Mouse (Mus musculus) ES-Bruce4 (cell line): ENCODE data around the gene Bpifb1. TPM values are rescaled to one million over a fixed set of nuclear protein-coding genes. Genes with fewer than 3 reads are reported as not detected.
"Not testable (repeated sequence)": the region's sequence is repeated elsewhere in the genome, so short reads cannot be mapped to it uniquely, and the experiment has no call there.

Experiments used
- H3K27ac ChIP-seq: 2 replicates; pipeline ENCODE4 v1.5.1; 2012; ENCODE audit warnings: low read length, inconsistent platforms; ENCODE audit not compliant: insufficient read depth
- H3K27me3 ChIP-seq: 2 replicates; pipeline ENCODE4 v1.6.1; 2012; ENCODE audit warnings: mild to moderate bottlenecking, low read length, inconsistent platforms; ENCODE audit not compliant: control insufficient read depth, poor library complexity, insufficient read depth, severe bottlenecking
- H3K36me3 ChIP-seq: 2 replicates; pipeline ENCODE4 v1.6.1; 2012; ENCODE audit warnings: inconsistent platforms, mild to moderate bottlenecking, low read length, moderate library complexity; ENCODE audit not compliant: control insufficient read depth, poor library complexity, insufficient read depth, severe bottlenecking
- H3K4me1 ChIP-seq: one replicate; pipeline ENCODE4 v1.8.1; 2011; ENCODE audit warnings: low read length; ENCODE audit not compliant: control insufficient read depth, insufficient read depth
- H3K4me3 ChIP-seq: 2 replicates; pipeline ENCODE4 v1.5.1; 2011; ENCODE audit warnings: low read depth, mild to moderate bottlenecking, low read length
- H3K9ac ChIP-seq: 2 replicates; pipeline ENCODE4 v1.6.1; 2012; ENCODE audit warnings: low read depth, mild to moderate bottlenecking, inconsistent platforms; ENCODE audit not compliant: poor library complexity, severe bottlenecking
- H3K9me3 ChIP-seq: replicated peaks from 2 replicates; pipeline ENCODE4 v1.6.1; 2012; ENCODE audit warnings: mild to moderate bottlenecking, low read length, inconsistent platforms; ENCODE audit not compliant: control insufficient read depth, poor library complexity, insufficient read depth, severe bottlenecking
- CTCF ChIP-seq: IDR thresholded peaks from one replicate; pipeline ENCODE4 v1.8.1; 2011; ENCODE audit warnings: low read depth, low read length
- EP300 ChIP-seq: IDR thresholded peaks from 2 replicates; pipeline ENCODE4 v1.6.1; 2011; ENCODE audit warnings: low read depth, low read length; ENCODE audit not compliant: insufficient read depth
- POLR2A ChIP-seq: IDR thresholded peaks from one replicate; pipeline ENCODE4 v1.8.1; 2011; ENCODE audit warnings: low read length; ENCODE audit not compliant: insufficient read depth
- polyA plus RNA-seq: library from polyadenylated mRNA; stranded (reverse); fragments of >200 nt; gene quantifications from 2 replicates; pipeline ENCODE4 v1.2.4, GENCODE M21; 2011; ENCODE audit warnings: low read depth; ENCODE audit not compliant: missing spikeins, insufficient read depth, insufficient read length

Gene Bpifb1
- polyA plus RNA-seq, 1 experiment: not detected

DNA sequence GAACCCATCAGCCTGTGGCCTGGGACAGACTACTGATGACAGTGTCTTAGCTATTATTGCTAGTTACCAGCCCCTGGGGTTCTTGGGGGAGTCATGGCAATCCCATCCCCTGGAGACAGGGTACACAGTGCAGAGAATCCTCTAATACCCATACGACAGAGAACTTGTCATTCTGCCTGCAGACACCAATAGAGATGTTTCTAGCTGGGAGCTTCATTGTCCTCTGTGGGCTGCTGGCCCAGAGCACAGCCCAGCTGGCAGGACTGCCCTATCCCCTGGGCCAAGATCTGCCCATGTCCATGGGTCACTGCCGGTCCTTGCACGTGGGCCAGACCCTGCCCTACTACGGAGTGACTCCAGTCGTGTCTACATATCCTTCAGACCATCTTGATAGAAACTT, 27.3 kb upstream of the Bpifb1 start:
- TF ChIP-seq EP300: no peak
- no peak for TF ChIP-seq POLR2A
- no peak for TF ChIP-seq CTCF
- Histone ChIP-seq H3K27me3 (no peaks in the 10 kb centered on the region), H3K27ac (no peak overlapping the region), H3K4me3 (no peak overlapping the region), H3K9ac (no peak overlapping the region), H3K9me3 (peaks cover 7% of the 10 kb centered on the region; the same call in 1 of the 2 replicates), H3K4me1 (no peaks in the 10 kb centered on the region), H3K36me3 (no peaks in the 10 kb centered on the region)

DNA sequence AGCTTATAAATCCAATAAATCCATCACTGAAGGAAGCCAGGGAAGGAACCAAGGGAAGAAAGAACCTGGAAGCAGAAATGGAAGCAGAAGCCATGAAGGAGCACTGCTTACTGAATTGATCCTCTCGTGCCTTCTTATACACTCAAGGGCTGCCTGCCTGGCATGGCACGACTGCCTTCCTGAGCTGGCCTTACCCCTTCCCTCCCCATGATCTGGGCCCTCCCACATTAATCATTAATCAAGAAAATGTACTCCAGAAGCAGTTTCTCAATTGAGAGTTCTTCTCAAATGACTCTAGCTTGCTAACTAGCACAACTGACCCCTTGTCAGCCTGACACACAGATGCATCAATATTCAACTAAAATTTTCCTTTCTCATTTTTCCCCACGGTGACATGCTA, 21.4 kb upstream of the Bpifb1 start:
- no peak overlapping the region for H3K9ac ChIP-seq
- TF ChIP-seq POLR2A (no peak), EP300 (no peak), CTCF (no peak)
- no peak overlapping the region for H3K27ac ChIP-seq
- H3K27me3 ChIP-seq: no peaks in the 10 kb centered on the region
- no peak overlapping the region for H3K4me3 ChIP-seq
- no peaks in the 10 kb centered on the region for H3K36me3 ChIP-seq
- H3K9me3 ChIP-seq: 0 out of 2 replicates have a peak, but pooled peaks cover 3% of the 10 kb centered on the region
- H3K4me1 ChIP-seq: no peaks in the 10 kb centered on the region

DNA sequence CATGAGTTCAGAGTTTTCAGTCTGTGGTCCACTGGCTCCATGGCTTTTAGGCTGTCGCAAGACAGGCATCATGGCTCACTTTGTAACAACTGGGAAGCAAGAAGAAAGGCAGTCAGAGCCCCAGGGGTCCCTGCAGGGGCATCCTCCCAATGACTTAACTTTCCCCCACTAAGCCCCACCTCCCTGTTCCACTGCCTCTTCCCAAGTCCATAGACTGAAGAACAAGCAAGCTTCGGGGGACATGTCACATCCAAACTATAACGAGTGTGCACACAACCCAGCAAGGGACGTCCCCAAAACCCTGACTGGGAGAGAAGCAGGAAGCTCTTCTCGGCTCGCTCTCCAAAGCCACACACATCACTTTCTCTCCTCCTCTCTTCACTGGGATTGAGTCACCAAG, 19.0 kb upstream of the Bpifb1 start:
- Histone ChIP-seq H3K9me3 (0 out of 2 replicates have a peak, but pooled peaks cover 3% of the 10 kb centered on the region), H3K9ac (no peak overlapping the region), H3K27me3 (no peaks in the 10 kb centered on the region), H3K4me1 (no peaks in the 10 kb centered on the region), H3K36me3 (no peaks in the 10 kb centered on the region), H3K4me3 (no peak overlapping the region), H3K27ac (no peak overlapping the region)
- TF ChIP-seq POLR2A: no peak
- no peak for TF ChIP-seq CTCF
- no peak for TF ChIP-seq EP300

DNA sequence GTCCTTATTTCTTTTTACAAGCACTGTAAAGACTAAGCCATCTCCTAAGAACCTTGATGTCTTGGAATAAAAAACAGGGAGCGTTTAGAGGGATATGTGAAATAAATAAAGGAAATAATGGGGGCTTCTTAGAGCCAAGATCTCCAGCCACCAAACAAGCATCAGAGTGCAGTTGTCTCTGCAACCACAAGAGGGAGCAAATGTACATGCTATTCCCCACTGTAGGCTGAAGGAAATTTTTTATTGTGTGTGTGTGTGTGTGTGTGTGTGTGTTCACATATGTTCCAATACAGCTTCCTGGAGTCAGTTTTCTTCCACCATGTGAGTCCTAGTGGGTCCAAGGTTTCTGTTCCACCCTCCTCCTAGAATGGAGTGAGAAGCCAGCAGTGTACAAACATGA, 17.3 kb upstream of the Bpifb1 start:
- no peaks in the 10 kb centered on the region for H3K4me1 ChIP-seq

DNA sequence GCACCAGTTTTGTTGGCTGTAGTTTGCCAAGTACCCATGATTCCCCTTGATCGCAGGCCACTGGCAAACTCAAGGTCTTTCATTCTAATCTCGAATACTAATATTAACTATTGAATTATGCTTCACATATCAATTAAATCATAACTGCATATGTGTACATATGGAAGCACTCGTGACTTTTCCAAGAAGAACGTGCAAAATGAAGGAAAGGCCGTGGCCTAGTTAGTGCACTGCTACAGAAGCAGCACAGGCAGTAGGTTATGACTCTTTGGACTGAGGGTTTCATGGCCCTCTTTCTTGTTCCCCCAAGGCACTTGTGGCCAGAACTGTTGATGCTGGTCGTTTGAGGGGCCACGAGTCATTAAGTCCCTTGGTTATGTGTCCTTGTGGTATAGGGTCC, 8.7 kb upstream of the Bpifb1 start:
- H3K36me3 ChIP-seq, H3K4me3 ChIP-seq, H3K27me3 ChIP-seq, H3K4me1 ChIP-seq, H3K9me3 ChIP-seq, H3K27ac ChIP-seq, H3K9ac ChIP-seq: not testable (repeated sequence)

More for the DNA sequence above, 17.3 kb upstream of the Bpifb1 start:
- Histone ChIP-seq H3K9ac (no peak overlapping the region), H3K27me3 (no peaks in the 10 kb centered on the region), H3K36me3 (no peaks in the 10 kb centered on the region), H3K27ac (no peak overlapping the region), H3K9me3 (0 out of 2 replicates have a peak, but pooled peaks cover 3% of the 10 kb centered on the region), H3K4me3 (no peak overlapping the region)
- TF ChIP-seq EP300: no peak
- TF ChIP-seq POLR2A: no peak
- no peak for TF ChIP-seq CTCF

DNA sequence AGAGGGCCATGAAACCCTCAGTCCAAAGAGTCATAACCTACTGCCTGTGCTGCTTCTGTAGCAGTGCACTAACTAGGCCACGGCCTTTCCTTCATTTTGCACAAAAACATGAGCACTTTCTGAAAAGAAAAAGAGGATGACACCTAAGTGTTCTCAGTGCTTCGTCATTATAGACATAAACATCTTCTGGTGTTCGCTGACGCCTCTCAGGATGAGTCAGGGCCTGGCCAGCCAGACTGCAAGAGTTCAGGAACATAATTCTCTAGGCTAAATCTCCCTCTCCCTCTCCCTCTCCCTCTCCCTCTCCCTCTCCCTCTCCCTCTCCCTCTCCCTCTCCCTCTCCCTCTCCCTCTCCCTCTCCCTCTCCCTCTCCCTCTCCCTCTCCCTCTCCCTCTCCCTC, 7.6 kb upstream of the Bpifb1 start:
- H3K4me1 ChIP-seq, H3K9ac ChIP-seq, H3K27me3 ChIP-seq, H3K4me3 ChIP-seq, H3K27ac ChIP-seq, H3K9me3 ChIP-seq, H3K36me3 ChIP-seq: not testable (repeated sequence)

DNA sequence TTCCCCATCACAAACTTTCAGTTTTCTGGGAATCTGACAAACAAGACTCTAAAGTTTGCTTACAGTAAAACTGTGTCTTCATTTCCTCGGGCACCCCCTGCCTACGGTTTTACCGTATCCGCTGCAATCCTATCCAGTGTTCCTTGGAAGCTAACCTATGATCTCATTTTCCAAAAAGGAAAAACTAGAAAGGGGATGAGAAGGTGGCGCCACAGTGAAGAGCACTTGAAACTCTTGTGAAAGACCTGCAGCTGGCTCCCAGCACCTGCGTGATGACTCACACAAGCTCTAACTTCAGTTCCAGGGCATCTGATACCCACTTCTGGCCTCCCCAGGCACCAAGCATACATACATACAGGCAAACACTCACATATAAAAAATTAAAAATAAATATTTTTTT, 5.3 kb upstream of the Bpifb1 start:
- Histone ChIP-seq H3K27ac (no peak overlapping the region), H3K36me3 (no peaks in the 10 kb centered on the region), H3K27me3 (no peaks in the 10 kb centered on the region), H3K4me3 (no peak overlapping the region), H3K9me3 (no peaks in the 10 kb centered on the region), H3K4me1 (no peaks in the 10 kb centered on the region), H3K9ac (no peak overlapping the region)
- no peak for TF ChIP-seq EP300
- no peak for TF ChIP-seq CTCF
- TF ChIP-seq POLR2A: no peak
